Mouse (Mus musculus) retina, postnatal 1 day (tissue): ENCODE data around the gene Gimap1.

Source experiments
- DNase-seq: peaks from one replicate; pipeline ENCODE4 v3.0.0-alpha.2; 2012

The Gimap1 gene

GRCm38 (mm10) chr6:48738961-48739779 is at the start of gene Gimap1:
TSS of gene Gimap1 (plus strand) at chr6:48739054.
- no peak for DNase-seq

GRCm38 (mm10) chr6:48689320-48689719 is 49.5 kb upstream of the Gimap1 start:
- no peak for DNase-seq

- no peak for DNase-seq
These were observed 45.9 kb upstream of the Gimap1 start for GRCm38 (mm10) chr6:48692962-48693361.

GRCm38 (mm10) chr6:48696830-48697554 is 41.9 kb upstream of the Gimap1 start:
- no peak for DNase-seq

- no peak for DNase-seq
These were observed 41.3 kb upstream of the Gimap1 start for GRCm38 (mm10) chr6:48697555-48697930.

GRCm38 (mm10) chr6:48698066-48698856 is 40.6 kb upstream of the Gimap1 start:
- no peak for DNase-seq

- DNase-seq: no peak
These were observed 40.0 kb upstream of the Gimap1 start for GRCm38 (mm10) chr6:48698888-48699287.

GRCm38 (mm10) chr6:48700251-48701075 is 38.4 kb upstream of the Gimap1 start:
- DNase-seq: no peak

- DNase-seq: no peak
These were observed 36.7 kb upstream of the Gimap1 start for GRCm38 (mm10) chr6:48702146-48702545.

- DNase-seq: no peak
These were observed 36.3 kb upstream of the Gimap1 start for GRCm38 (mm10) chr6:48702601-48703000.

GRCm38 (mm10) chr6:48704146-48704545 is 34.7 kb upstream of the Gimap1 start:
- no peak for DNase-seq

GRCm38 (mm10) chr6:48706130-48706529 is 32.7 kb upstream of the Gimap1 start:
- DNase-seq: no peak

GRCm38 (mm10) chr6:48718455-48718854 is 20.4 kb upstream of the Gimap1 start, which contains the start of the genes Gm28053 and Gimap7:
TSS of gene Gm28053 (plus strand) at chr6:48718607.
TSS of gene Gimap7 (plus strand) at chr6:48718621.
- no peak for DNase-seq

GRCm38 (mm10) chr6:48720326-48720725 is 18.5 kb upstream of the Gimap1 start:
- DNase-seq: no peak

- DNase-seq: no peak
These were observed 15.4 kb upstream of the Gimap1 start for GRCm38 (mm10) chr6:48723468-48723867.

- DNase-seq: peak; percentile 13
These were observed 13.4 kb upstream of the Gimap1 start for GRCm38 (mm10) chr6:48725476-48725875.

- no peak for DNase-seq
These were observed 11.1 kb upstream of the Gimap1 start for GRCm38 (mm10) chr6:48727761-48728160.

GRCm38 (mm10) chr6:48732864-48733304 is 6.0 kb upstream of the Gimap1 start:
- no peak for DNase-seq

GRCm38 (mm10) chr6:48733660-48734059 is 5.2 kb upstream of the Gimap1 start:
- DNase-seq: no peak

- no peak for DNase-seq
These were observed 1.8 kb upstream of the Gimap1 start for GRCm38 (mm10) chr6:48737053-48737452.

- no peak for DNase-seq
These were observed 1.2 kb upstream of the Gimap1 start for GRCm38 (mm10) chr6:48737688-48738087.

- no peak for DNase-seq
These were observed 864 bp downstream of the Gimap1 start for GRCm38 (mm10) chr6:48739780-48740055.
